Mouse (Mus musculus) adrenal gland, adult 8-10 months (tissue): Measurements from ENCODE around the gene Cyp24a1. TPM values are rescaled to one million over a fixed set of nuclear protein-coding genes. Genes with fewer than 3 reads are reported as not detected.
"Not testable (repeated sequence)": the region's sequence is repeated elsewhere in the genome, so short reads cannot be mapped to it uniquely, and the experiment has no call there.

Source experiments
- DNase-seq: peaks from one replicate; pipeline ENCODE4 v3.0.0; 2022
- total RNA-seq, 4 experiments: library from RNA; stranded (reverse); gene quantifications; 2 replicates each; pipeline ENCODE4 v1.2.4; 2022

Cyp24a1 gene
- total RNA-seq, 4 experiments from 2014 or later: not detected

DNA sequence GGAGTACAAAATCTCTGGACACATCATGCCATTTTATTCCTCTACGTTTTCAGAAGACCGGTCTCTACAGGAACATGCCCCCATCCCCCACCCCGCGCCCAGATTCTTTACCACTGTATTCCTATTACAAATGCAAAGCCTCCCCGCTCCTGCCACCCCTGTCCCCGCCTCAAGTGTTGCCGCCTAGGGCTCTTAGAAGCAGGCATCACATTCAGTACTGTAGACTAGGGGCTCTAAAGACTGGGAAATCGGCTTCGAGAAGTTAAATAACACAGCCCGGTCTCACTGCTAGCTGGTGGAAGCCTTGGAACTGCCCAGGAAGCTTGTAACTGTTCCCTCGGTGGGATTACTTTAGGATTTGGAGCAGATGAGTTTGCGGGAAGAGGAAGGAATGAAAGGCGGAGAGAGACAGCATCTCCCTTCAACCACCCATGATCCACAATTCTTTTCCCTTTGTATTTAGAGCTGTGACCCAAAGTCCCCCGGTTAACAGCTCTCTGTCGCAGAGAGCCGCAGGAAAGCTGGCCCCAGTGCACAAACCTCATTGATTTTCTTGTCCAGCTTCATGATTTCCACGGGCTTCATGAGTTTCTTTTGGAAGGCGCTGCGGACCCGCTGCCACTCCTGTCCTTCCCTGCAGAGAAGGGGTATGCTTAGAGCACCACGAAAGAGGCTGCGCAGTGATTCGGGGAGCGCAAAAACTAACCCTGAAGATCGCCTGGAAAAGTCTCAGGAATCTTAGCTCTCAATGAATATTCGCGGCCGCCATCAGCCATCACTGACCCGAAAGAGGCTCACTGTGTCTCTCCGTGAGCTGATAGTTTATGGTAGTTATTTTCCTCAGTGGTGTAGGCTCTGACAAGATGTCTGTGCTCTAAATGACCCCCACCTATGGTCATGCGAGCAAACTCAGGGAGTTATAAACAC, 1.9 kb downstream of the Cyp24a1 start:
- no peak for DNase-seq

DNA sequence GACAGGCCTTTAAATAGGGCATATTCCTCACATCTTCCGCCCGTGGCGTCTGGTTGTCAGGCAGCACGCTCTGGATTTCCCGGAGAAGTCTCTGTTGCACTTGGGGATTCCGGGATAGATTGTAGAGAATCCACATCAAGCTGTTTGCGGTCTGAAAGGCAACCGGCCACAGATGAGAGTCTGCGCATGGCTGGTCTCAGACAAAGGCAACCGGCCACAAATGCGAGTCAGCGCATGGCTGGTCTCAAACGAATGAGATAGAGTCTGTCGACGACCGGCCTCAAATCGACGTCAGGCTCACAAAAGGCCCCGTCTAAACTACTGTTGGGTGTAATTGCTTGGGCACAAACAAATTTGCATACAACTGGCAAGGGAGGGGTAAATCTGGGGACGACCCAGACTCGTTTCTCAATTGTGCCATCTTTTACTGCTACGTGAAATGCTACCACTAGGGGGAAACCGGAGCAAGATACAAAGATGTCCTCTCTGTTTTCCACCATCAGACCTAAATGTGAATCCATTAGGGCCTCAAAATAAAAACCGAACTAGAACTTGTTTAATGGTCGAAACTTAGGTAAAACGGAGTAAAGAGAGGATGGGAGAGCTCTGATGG, 8.9 kb downstream of the Cyp24a1 start:
- no peak for DNase-seq

DNA sequence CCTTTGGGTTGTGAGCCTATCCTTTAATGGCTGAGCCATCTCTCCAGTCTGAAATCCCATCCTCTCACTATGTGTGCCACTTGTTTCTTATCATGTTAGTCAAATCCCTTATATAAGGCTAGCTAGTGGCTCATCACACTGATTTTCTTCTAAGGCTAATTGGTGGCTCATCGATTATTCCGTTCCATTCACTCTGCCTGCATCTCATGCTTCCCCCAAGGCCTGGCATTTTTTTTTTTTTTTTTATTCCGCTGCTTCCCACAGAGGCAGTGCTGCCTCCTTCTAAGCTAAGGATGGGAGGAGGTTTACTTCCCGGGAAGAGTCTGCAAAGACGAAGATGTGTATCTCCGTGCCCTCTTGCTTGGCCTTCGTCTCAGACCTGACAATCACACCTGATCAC, 9.7 kb downstream of the Cyp24a1 start:
- DNase-seq: no peak

DNA sequence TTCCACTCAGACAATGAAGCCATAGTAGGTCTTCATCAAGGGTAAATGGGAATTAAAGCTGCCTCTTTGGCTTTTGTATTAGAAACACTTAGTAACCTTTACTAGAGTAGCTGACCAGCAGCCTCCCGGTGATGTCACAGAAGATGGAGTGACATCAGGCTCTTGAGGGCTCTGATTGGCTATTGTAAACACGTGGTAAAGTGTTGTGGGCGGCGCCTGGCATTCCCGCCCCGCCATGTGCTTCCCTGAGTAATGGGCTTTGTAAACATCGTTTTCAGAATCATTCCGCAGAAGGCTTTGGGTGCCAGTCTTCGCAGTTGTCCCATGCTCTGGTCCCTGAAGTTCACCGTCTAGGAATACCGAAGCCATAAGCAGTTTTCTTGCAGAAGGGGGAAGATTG, 13.0 kb downstream of the Cyp24a1 start:
- DNase-seq: no peak

DNA sequence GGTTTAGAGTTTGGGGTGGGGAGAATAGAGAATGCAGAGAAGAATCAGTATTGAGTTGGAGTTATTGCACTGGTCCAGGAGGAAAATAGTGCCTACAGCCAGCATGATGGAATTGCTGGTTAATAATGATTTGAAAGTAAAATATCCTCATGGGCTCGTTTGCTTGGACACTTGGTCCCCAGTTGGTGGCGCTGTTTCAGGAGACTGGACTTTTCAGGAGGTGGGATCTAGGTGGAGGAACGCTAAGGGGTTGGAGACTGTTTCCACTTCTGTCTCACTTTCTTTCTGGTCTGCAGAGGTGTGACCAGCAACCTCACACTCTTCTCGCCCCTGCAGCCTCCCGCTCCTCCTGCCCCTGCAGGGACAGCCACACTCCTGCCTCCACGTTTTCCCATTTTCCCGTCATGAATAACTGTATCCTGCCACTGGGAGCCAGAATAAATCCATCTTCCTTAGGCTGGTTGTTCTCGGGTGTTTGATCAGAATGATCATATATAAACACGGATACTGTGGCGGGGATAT, 14.9 kb downstream of the Cyp24a1 start:
- no peak for DNase-seq

DNA sequence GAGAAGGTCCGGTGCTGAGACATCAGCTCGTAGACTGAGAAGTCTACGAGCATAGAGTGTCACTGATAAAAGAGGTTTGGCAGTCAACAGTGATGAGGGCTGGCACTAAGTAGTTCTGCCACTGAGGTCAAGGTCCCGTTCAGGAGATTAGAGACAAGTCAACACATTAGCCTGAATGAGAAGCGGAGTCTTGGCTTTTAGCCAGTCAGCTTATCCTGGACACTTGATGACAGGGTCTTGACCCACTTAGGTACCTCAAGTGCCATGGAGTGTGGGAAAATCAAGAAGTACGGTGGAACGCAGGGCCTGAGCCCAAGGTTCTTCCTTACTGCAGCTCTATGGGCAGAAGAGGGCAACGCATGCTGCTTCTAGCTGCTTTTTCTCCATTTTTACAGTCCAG, 20.3 kb downstream of the Cyp24a1 start:
- DNase-seq: no peak

DNA sequence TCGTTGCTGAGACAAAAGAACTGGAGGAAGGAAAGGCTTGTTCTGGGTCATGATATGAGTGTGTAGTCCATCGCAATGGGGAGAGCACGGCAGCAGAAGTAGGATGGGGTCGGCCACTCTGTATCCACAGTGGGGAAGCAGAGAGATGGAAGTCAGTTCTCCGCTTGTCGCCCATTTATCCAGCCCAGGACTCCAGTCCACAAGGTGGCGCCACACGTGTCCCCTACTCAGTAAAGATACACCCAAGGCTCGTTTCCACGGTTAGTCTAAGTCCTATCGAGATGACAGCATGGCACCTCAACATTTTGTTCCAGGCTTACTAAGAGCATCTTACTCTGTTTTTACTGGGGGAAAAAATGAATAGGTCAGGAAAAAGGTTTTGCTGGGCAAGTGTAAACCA, 20.7 kb downstream of the Cyp24a1 start:
- no peak for DNase-seq

DNA sequence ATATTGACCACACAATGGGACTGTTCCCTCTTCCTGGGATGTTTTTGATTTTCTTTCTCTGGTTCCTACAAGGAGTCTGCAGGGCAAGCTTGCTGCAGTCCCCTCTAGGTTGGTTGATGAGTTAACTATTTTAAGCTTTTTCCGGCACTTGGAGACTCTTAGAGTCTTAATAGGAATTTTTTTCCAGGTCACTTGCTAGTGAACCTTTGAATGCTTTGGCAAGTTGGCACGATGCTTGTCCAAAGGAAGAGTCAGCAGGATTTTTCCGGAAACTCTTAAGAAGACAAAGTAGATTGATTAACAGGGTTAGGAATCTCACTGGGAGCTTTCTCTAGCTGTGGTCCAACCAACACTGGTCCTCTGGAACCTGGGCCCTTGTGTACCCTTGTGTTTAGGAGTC, 21.8 kb downstream of the Cyp24a1 start:
- no peak for DNase-seq

DNA sequence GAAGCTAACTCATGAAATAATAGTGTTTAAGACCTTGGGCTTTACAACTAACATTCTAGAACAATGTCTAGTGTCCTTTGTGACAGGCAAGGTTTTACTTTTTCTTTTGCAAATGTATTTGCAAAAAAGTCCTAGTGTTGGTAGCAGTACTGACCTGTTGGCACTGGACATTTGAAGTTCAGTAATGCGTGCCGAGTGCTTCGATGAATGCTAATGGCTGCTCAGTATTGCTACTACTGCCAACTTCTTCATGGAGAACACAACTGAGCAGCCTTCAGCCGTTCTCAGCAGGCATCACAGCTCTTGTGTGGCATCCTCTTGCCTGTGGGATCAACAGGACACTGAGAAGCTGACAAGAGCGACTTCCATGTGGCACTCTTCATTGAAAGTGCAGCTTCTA, 22.8 kb downstream of the Cyp24a1 start:
- DNase-seq: no peak

DNA sequence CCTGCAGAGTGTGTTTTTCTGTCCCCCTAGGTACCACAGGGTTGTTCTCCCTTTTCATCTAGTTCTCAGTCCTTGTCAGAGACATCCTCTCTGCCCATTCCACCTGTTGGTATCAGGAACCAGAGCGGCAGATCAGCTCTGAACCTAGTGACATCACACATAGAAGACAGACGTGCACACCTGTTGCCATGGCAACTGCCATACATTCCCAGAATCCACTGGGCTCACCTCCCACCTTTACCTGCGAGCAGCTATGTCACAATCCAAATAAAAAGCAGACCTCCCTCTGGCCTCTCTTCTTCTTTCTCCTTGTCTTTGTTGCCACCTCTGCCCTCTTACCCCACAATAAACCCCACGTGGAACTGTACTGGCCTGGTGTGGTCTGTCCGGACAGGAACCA, 26.4 kb downstream of the Cyp24a1 start:
- DNase-seq: no peak

DNA sequence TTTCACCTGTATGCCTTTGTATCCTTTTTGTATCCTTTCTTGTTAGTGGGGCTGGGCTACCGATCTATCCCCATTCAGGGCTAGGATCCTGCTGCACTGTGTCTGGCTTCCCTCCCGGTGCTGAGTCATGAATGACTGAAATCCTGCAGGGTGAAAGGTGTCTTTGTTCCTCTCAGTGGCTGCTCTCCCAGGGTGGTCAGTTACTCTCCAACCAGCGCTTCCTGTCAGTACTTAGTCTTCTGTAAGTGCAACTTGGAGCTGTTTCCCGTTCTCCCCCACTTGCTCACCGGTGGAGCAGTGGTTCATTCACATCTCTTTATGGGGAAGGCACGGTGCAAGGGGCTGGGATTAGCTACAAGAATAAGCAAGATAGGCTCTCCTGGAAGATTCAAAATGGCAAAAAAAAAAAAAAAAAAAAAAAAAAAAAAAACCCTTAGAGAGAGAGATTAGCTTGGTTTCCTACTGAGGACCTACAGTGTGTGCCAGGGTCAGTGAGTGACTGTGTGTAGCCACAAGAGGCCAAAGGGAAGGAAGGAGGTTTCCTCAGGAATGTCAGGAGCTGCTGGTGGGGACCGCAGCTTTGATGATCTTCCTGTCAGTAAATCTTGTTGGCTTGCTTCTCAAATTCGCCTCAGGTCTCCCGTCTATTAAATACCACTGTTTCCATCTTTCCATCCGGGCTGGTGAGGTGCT, 27.2 kb downstream of the Cyp24a1 start:
- peak; percentile 46 for DNase-seq

DNA sequence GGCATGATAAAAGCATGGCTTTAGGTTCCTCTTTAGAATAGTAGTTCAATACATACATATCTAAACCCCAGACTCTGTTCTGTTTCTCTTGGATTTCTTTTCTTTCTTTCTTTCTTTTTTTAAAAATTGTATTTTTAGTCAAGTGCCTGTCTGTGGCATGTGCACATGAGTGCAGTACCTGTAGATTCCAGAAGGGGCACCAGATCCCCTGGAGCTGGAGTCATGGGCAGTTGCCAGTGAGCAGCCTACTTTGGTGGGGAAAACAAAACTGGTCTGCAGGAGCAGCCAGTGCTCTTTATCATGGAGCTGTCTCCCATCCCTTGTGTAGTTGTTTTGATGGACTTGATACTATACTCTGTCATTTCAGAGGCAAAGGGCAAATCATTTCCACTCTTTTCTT, 28.9 kb downstream of the Cyp24a1 start:
- DNase-seq: no peak

DNA sequence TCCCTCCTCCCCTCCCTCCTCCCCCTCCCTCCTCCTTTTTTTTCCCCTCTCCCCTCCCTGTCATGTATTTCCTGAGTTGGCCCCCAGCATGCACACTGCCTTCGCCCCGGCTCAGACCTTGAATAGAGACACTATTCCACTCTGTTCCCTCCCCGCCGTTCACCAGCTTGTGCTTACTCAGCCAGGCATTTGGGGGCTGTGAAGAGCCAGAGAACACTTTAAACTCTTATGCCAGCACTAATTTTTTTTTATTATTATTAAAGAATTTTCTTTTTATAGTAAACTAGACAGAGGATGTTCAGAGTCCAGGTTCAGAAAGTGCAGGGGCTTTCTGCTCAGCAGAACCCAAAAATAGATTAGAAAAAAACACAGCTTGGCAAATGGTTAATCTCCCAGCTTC, 32.1 kb downstream of the Cyp24a1 start:
- no peak for DNase-seq

DNA sequence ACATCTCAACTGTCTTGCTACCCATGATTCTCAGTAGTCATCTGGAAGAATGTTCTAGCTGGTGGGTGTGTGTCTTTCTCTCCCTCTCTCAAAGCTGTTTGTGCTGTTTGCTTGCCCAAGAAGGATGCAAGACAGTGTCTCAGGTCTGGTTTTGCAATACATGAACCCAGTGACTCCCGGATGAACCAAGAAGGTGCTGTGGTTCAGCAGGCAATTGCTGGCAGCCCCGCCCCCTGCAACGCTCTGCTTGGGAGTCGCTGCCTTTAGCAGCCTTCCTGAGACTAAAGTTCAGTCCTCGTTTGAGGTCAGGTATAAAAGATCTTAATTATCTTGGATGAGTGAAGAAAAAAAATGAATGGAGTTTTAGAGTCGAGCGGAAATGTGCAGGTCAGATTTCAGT, 35.3 kb downstream of the Cyp24a1 start:
- no peak for DNase-seq

DNA sequence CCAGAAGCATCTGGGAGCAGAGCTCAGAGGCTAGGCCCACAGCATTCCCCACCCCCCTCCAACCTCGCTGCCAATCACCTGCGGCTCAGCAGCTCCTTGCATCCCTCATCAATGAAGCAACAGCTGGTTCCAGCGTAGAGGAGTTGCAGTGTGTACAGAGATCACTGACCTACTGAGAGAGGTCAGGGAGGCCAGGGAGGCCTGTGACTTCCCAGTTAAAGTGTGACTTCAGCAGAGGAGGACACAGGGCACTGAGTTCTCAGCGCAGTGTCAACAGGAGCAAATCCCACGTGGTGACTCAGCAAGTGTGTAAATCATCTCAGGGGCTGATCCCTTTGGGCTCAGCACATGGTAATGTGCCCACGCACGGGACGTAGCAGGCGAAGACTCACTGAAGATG, 37.1 kb downstream of the Cyp24a1 start:
- no peak for DNase-seq

DNA sequence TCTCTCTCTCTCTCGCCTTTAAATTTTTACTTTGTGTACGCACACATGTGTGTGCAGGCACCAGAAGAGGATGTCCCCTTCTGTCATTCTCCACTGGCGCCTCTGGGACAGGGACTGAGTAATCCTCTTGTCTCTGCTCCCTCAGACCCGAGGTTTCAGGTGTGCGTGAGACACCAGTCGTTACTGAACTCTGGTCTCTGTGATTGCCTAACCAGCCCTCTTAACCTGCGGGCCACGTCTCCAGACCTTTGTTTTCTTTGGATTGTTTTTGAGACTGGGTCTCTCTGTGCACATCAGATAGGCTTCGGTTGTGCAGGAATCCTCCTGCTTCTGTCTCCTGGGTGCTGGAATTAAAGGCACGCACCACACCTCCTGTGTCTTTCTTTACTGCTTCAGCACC, 37.8 kb downstream of the Cyp24a1 start:
- DNase-seq: no peak

DNA sequence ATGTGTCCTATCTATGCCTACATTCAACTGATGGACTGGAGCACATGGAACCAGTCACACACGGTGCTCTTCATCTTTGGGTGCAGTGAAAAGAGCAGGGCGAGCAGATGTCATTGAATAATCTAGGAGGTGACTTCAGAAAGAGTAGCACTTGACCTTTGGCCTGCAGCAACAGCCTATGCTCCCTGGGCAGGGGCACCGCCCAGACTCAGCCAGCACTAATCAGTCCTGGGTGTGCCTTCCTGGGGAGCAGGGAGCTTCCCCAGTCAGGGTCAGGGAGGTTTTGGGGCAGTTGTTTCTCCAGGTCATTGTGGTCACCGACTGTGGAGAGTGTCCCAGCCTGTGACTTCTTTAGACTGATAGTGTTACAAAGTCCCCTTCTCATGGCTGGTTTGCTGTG, 43.1 kb downstream of the Cyp24a1 start:
- not testable (repeated sequence) for DNase-seq

DNA sequence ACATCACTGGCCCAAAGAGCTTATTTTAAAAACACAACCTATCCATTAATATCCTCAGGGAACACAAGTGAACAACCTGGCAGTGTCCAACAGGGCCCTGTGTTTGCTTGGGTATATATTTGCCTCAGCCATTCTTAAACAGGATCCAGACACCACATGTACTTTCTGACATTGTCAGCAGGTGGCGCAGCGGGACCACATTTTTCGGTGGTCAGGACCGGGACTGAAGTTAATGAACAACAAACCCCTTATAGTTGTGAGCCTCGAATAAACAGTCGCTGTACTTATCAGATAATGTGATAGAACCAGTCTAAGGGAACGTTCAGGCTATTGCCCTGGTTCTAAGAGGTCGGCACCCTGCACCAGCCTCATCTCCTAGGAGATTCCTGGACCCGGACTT, 46.0 kb downstream of the Cyp24a1 start:
- peak; percentile 15 for DNase-seq

DNA sequence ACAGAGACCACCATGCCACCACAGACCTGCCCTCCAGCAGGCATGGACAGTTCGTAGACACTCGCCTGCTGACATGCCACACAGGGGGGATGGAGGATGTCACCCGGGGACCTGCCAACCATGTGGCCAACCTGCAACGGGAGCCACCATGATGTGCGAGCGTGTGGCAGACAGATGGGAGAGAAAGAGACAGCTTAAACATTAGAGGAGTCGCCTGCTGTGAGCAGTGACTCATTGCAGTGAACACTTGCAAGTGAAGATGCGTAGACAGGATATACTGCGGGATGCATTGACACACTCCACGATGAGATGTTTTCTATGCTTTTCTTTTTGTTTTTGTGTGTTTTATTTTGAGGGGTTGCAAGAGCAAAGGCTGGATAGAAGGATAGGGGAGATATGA, 49.3 kb downstream of the Cyp24a1 start:
- no peak for DNase-seq

DNA sequence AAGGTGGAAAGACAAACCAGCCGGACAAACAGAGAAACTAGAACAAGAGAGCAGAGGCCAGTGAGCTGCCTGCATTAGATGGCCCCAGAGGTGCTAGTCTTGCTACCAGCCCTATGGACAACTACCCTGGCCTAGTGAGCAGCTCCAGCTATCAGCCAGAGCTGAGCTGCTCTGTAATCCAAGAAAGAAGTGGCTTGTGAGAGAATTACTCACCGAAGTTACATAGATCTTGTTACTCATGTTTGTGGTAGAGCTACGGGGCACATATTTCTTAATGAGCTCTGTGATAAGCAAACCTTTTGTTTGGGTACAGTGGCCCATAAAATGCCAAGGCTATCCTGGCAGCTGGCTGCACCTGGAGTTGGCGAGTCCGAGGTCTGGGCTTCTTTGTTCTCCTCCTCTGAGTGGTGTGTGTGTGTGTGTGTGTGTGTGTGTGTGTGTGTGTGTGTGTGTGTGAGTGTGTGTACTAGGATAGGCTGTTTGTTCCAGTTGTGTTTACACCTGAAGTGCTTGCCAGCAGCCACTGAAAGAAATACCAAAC, 50.0 kb downstream of the Cyp24a1 start:
- DNase-seq: no peak

DNA sequence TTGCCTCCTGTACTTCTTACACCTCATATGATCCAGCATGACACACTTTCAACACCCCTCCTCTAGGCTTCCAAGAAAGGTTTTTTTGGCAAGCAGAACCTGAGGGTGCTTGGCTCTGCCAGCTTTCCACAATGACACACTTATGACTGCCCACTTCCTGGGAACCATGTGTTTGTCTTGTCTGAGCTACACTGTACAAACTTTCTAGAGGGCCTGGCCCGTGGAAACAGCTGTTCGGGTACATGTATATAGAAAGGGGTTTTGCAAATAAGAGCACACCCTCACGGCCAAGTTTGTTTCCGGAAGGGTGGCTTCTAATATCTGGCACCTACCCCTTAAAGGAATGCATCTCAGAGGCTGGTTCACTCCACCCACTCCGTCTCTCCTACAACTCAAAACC, 51.1 kb downstream of the Cyp24a1 start:
- no peak for DNase-seq

DNA sequence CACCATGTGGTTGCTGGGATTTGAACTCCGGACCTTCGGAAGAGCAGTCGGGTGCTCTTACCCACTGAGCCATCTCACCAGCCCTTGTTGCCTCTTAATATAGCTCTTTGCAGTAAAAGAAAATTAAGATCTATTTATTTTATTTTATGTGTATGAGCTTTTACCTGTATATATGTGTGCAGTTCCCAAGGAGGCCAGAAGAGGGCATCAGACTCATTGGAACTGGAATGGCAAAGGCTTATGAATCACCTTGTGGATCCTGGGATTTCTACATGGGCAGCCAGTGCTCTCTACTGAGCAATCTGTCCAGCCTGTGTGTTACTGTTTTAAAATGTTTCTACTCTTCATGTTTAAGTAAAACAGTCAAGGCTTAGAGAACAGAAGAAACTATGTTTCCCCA, 54.4 kb downstream of the Cyp24a1 start:
- DNase-seq: no peak

DNA sequence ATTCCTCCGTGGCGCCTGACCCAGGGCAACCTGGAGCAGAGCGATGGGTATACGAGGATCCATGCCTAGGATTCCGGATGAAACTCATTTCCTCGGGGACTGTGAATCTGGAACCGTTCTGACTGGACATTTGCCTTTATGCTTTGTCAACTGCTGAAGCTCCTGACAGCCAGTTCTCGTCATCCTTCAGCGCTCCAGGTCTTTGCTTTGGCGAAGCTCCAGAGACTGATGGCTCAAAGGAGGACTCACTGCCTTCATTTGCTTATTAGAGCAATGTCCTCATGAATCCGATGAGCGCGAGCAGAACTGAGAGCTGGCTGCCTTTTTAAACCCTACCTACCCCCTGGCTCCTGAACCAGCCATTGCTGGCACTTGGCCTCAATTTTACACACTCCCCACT, 58.2 kb downstream of the Cyp24a1 start:
- DNase-seq: no peak
